Mouse (Mus musculus) T-helper 2 cell (primary cell): ENCODE results near the gene Stard8.

Source experiments
- in situ Hi-C: fragments of 300-600 bp; cut with MboI, MseI; formaldehyde crosslinking; loops from one replicate; pipeline ENCODE4 v1.15.1; 2025; ENCODE audit warnings: high pct_unique_total_duplicates

Gene Stard8

DNA sequence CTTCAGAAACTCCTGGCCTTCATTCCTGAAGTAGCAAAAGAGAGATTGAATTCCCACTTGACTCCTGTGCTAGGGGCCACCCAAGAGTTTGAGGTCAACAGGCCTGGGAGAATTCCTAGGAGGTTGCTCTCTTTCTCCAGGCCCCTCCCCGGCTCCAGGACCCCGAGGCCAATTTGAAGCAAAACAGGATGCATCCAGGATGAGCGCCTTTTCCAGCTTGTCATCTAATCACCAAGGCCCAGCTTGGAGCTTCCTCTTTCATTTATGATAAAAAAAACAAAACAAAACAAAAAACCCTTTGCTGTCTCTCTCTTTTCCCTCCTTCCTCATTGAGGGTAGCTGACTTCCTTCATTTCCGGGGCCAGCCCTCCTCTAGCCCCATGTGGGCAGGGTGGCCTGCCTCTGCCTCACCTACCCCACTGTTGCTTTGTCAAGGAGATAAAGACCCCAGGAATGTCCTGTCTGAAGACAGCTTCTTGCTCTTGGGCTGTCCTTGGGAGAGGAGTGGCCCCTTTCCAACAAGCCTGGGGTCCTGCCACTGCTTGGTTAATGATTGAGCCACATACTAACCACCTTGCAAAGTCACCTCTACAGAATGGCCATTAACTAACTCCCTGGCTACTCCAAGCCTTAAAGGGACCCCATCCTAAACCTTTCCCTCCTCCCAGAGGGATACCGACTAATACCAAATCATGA is 43.5 kb downstream of the Stard8 start:
- in situ Hi-C loops = no loop called here

DNA sequence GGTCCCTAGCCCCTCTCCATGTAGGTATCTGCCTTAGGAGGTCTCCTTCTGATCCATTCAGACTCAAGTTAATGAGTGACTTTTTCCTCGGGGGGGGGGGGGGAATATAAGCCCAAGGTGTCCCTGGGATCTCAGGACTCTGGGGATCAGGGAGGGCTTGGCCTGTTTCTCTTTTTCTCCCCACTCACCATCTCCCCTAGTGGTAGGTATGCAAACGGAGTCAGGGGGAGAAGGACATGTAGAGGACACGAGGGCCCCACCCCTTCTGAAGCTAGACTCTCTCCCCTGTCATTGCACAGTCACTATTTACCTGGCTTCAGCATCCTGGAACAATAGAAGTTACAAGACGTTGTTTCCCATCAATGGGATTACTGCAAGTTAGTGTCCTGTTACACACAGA is 45.1 kb downstream of the Stard8 start:
- in situ Hi-C loops = no loop called here

DNA sequence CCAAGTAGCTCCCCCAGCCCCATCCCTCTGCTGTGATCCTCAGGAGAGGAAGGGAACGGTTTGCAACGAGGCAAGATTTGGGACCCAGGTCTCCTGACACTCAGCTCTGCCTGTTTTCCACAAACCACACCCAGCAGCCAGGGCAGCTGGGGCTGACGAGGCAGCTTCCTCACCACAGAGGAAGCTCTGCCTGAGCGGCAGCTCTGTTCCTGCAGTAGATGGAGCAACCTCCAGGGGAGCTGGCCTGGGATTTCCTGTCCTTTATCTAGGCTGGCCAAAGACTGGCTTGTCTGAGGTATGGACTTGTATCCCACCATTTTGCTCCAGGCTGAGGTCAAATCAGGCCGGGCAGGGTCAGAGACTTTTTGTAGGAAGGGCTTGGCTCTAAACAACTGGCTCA is 46.2 kb downstream of the Stard8 start:
- in situ Hi-C loops = no loop called here

DNA sequence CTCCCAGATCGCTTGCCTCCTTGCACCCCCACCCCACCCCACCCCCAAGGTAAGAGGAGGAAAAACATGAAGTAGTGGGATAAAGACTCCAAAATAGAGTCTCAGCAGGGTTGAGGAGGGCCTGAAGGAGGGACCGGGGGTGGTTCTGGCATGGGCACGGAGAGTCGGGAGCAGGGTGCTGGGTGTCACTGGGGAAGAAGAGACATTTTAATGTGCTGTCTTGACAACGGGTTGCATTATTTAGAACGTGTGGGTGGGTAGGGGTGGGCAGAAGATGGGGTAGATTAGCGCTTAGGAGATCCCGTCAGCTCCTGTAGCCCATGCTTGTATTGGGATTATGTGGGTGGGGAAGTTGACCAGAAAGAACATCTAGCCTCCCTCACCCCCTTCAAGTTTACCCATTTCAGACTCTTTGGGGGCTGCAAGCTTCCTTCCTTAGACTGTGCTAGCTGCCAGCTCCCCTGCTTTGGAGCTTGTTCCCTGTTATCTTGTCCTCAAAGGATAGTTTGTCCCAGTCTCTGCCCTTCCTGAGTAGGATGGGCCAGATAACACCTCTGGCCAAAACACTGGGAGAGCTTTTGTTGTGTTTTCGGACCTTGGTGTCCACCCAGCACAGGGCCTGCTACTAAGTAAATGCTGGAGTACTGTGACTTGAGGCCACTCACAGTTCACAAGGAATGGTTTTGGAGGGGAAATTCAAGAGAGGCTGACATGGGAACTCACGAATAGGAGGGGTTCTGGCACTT is 47.9 kb downstream of the Stard8 start:
- in situ Hi-C loops = loop anchor here (25.0 kb wide), 1 partner anchor 539 kb away; no protein-coding TSS in a partner anchor

DNA sequence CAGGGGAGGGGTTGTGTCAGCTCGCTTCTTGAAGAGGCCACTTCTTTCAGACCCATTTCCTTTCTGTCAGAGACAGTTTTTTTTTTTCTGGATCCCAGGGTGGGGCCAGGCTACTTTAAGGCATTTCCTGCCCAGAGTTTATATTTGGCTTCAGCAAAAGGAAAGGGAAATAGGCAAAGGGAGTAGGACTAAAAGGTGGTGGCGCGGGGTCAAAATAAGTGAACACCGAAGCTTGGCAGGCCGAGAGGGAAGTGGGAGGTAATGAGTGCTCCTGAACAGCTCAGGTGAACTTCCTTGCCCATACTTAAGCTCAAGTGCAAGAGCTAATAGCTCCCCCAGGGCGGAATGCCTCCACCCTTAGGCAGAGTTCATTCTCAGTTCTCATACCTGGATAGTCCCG is 49.2 kb downstream of the Stard8 start:
- in situ Hi-C loops = loop anchor here (25.0 kb wide), 1 partner anchor 540 kb away; no protein-coding TSS in a partner anchor

DNA sequence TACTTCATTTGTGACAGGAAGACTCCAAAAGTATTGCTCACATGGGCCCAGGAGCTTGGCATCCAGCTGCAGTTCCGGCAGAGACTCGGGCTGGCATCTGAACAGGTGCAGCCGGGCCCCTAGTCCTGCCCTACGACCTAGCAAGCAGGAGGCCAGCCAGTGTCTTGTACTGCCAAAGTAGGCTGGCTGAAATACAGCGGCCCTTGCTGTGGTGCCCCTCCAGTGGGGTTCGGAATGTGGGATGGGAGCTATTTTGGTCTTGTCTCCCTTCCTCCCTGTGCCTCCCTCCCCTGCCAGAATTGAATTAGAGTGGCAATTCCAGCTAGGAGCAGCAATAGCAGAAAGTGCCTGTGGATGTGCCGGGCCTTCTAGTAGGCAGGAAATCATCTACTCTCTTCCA is 51.5 kb downstream of the Stard8 start:
- in situ Hi-C loops = loop anchor here (25.0 kb wide), 1 partner anchor 542 kb away; no protein-coding TSS in a partner anchor

DNA sequence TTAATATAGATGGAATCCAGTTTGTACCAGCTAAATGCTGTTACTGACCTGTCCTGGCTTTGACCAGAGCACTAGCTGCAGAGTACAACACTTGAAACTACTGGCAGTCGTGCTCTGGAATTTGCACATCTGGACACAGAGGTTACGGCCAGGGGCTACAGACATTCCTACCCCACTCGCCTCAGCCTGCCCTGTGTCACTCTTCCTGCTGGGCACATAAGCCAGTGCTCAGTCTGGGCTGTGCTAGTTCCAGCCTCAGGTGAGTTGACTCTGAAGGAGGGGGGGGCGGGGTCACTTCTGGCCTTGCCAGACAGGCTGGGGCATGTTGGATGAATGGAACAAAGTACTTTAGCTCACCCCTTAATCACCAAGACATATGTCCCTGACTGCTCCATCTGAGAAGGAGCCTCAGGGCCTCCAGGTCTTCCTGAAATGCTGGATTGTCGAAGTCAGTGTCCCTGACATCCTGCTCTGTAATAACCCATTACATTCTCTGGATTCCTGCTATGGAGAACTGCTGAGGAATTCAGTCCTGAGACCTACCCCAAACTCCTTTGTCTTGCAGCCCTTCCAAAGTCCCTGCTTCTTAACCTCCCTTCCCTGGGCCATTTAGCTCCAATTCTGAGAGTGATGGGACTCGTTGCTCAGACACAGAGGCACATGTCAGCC is 54.9 kb downstream of the Stard8 start:
- in situ Hi-C loops = loop anchor here (25.0 kb wide), 1 partner anchor 546 kb away; no protein-coding TSS in a partner anchor

DNA sequence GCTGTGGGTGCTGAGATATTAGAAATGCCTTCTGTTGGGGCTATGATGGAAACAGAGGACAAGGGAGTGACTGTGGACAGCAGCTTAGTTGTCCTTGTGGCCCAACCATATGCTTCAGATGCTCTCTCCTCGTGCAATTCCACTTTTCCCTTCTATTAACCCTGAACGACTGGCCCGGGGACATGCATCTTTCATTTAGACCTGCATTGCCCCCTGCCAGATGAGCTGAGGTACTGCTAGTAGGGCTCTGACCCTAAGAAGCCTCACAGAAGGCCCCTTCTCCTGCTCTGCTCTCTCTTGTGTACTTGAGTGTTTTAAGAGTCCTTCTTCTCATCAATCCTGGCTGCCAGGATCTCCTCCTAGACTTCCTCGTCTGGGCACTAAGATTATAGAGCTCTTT is 56.1 kb downstream of the Stard8 start:
- in situ Hi-C loops = loop anchor here (25.0 kb wide), 1 partner anchor 547 kb away; no protein-coding TSS in a partner anchor

DNA sequence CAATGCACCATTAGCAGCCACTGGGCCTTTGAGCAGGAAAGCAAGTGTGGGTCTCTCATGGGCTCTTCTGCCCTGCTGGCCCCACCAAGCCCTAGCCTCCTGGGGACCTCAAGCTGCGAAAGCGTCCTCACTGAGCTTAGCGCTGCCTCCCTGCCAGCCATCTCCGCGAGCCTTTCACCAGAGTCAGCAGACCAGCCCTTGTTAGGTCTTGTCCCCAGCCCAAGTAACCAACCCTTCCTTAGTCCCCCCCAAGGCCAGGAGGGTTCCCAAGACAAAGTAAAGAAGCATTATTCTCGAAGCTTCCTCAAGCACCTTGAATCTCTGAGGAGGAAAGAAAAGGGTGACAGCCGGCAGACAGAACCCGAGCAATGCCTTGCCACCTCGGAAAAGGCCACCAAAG is 62.5 kb downstream of the Stard8 start:
- in situ Hi-C loops = loop anchor here (25.0 kb wide), 1 partner anchor 553 kb away; no protein-coding TSS in a partner anchor

DNA sequence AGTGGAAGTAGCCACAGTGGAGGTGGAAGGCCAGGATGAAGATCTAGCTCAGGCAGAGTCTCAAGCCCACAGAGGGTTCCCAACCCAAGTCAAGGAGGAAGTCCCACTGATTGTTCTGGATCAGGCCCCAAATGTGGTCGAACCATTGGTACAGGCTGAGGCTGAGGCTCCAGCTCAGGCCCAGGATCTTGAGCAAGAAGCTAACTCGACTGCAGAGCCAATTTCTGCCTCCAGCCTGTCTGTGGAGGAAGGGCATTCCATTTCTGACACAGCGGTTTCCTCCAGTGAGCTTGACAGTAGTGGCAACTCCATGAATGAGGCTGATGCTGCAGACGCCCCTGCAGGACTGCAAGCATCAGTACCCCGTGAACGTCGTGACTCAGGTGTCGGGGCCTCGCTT is 63.5 kb downstream of the Stard8 start:
- in situ Hi-C loops = loop anchor here (25.0 kb wide), 1 partner anchor 554 kb away; no protein-coding TSS in a partner anchor

DNA sequence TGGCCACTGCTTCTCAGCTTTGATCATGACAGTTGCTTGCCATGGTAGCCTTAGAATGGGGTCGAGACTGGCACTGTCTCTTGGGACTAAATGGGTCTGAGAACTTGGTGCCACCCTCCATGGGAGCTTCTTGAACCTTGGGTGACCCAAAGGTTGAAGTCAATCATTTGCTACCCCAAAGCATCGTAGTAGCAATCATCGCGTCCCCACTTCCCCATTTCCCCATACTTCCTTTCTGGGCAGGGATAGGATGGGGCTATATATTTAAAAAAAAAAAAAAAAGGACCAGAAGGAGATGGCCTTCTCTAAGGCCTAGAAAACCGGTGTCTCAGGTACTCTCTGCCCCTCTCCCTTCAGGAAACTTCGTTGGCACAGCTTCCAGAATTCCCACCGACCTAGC is 64.2 kb downstream of the Stard8 start:
- in situ Hi-C loops = loop anchor here (25.0 kb wide), 1 partner anchor 555 kb away; no protein-coding TSS in a partner anchor

DNA sequence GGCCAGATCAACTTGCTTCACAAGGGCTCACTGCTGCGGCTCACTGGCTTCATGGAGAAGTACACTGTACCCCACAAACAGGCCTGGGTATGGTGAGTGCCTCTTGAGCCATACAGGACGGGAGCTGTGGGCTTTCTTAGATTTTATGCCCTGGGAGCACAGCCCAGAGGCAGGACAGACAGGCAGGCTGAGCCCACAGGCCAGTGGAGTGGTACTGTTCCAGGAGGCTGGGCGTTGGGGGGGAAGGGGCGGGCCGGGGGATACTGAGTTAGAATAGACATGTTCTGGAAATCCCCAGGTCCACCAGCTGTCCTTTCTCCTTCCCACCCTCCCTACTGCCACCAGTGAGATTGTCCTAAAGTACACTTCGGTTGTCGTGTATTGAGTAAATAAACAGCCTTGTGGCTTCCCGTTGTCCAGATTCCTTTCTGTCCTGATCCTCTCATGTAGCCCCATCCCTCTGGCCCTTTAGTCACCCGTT is 64.7 kb downstream of the Stard8 start:
- in situ Hi-C loops = loop anchor here (25.0 kb wide), 1 partner anchor 555 kb away; no protein-coding TSS in a partner anchor

DNA sequence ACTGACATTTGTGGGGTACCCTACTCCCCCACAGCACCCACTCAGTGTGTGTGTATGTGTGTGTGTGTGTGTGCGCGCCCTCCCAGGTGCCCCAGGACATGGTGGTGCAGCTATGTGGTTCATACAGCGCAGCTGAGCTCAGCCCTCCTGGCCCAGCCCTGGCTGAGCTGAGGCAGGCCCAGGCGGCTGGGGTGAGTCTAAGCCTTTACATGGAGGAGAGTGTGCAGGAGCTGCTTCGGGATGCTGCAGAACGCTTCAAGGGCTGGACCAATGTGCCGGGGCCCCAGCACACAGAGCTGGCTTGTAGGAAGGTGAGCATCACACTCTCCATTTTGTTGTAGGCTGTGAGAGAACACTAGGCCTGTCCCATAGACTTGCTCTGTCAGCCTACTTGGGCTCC is 68.1 kb downstream of the Stard8 start:
- in situ Hi-C loops = loop anchor here (25.0 kb wide), 1 partner anchor 559 kb away; no protein-coding TSS in a partner anchor

DNA sequence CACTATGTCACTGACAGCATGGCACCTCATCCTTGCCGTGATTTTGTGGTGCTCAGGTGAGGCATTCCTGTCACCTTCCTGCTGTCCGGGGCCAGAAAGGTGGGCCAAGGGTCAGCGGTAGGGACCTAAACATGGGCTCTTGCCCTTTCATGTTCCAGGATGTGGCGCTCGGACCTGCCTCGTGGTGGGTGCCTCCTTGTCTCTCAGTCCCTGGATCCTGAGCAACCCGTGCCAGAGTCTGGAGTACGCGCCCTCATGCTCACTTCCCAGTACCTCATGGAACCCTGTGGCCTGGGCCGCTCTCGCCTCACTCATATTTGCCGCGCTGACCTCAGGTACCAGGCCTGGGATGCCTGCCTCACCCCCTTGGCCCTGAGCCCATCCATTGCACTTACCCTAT is 69.5 kb downstream of the Stard8 start:
- in situ Hi-C loops = loop anchor here (25.0 kb wide), 1 partner anchor 560 kb away; no protein-coding TSS in a partner anchor

DNA sequence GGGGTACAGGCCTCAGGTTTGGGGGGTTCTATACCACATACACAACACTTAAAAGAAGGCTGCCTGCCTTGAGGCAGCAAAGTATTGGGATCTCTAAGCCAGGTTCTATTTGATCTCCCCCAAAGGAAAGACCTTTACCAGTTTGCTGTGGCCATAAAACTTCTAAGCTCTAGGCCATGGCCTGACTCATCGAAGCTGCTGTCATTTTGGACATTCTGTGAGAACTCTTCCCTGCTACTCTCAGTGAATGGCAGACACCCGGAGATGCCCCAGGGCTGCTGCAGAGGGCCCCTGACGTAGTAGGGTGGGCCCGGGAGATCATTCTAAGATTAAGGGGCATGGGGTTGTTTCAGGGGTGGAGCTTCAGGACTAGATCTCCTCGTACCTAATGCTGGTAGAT is 72.1 kb downstream of the Stard8 start:
- in situ Hi-C loops = loop anchor here (5.0 kb wide), 1 partner anchor 37 kb away; no protein-coding TSS in a partner anchor

DNA sequence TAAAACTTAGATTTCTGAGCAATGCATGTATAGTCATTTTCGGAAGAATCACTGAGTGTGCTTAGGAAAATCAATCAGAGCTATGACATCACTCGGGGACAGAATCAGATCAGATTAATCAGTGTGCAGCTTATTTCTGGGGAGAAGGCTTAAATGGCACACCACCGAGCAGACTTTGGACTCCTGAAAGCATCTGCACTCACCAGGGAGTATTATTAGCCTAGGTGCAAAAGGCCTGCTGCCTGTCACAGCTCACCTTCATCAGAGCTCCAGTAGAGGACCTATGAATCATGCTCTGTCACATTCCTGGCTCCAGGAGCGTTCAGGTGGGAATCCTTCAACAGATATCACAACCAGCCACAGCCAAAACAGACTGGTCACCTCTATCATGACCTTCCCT is 73.4 kb downstream of the Stard8 start:
- in situ Hi-C loops = loop anchor here (5.0 kb wide), 1 partner anchor 36 kb away; no protein-coding TSS in a partner anchor

DNA sequence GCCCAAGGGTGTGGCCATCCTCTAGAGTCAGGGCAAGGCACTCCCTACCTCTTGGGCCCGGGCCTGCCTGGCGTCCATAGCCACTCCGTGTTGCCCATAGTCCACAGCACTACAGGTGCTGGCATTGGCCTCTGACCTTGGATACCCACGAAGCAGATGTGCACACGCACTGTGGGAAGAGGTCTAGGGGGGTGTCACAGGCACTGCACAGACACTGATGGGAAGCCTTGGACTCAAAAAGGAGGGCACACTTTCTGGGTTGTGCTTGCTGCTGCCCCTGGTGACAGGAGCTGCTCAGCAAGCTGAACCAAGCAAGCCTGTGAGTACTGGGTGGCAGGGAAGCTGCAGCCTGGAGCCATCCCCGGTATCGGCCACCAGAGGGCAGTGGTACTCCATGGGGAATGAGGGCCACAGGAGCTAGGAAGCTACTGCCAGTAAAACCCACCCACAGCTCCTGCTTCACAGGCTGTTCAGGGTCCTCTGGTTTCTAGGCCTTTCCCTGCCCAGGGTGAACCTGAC is 75.4 kb downstream of the Stard8 start:
- in situ Hi-C loops = loop anchor here (5.0 kb wide), 1 partner anchor 34 kb away; no protein-coding TSS in a partner anchor

DNA sequence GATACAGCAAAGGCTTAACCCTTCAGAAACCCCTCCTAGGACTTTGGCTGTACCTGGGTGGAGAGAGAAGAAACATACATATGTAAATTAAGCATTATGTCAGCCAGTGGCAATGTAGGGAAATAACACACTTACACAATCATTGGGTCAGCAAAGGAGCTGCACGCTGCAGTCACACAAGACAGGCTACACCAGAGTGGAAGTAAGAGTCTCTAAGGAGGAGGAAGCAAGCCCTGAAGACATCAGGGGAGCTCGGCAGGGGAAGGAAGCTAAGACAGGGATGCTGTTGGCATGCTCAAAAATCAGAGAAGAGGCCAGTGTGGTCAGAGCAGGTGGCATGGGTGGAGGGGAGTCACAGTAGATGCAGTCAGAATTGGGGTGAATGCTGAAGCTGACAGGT is 89.7 kb downstream of the Stard8 start:
- in situ Hi-C loops = no loop called here

DNA sequence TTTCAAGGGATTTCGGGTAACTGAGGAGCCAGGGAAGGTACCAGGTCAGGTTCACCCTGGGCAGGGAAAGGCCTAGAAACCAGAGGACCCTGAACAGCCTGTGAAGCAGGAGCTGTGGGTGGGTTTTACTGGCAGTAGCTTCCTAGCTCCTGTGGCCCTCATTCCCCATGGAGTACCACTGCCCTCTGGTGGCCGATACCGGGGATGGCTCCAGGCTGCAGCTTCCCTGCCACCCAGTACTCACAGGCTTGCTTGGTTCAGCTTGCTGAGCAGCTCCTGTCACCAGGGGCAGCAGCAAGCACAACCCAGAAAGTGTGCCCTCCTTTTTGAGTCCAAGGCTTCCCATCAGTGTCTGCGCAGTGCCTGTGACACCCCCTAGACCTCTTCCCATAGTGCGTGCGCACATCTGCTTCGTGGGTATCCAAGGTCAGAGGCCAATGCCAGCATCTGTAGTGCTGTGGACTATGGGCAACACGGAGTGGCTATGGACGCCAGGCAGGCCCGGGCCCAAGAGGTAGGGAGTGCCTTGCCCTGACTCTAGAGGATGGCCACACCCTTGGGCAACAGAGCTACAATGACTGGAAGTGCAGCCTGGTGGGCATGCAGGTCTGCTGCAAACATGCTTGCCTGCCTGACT is 108.2 kb downstream of the Stard8 start:
- in situ Hi-C loops = loop anchor here (5.0 kb wide), 1 partner anchor 34 kb away; no protein-coding TSS in a partner anchor

DNA sequence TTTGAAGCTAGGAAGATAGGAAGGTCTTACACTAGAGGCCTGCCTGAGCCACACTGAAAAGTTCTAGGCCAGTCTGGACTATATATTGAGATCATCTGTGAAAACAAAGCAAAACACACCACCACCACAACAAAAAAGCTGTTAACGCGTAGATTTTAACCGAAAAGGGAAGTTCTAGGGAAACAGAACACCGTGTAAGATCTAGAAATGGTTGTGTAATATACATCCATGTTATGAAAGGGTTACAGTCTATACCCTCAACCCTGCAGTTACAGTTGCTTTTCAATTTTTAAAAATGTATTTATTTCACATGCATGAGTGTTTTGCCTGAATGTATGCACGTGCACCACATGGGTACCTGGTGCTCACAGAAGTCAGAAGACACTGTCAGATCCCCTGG is 116.5 kb downstream of the Stard8 start:
- in situ Hi-C loops = no loop called here
